Mouse (Mus musculus) NIH3T3 (cell line): Measurements from ENCODE around the gene Atxn7l1.

Source experiments
- DNase-seq: peaks from one replicate; pipeline ENCODE4 v3.0.0-alpha.2; 2012; ENCODE audit warnings: low read depth

Gene Atxn7l1

GRCm38 (mm10) chr12:33273668-33274067 is 126.2 kb downstream of the Atxn7l1 start:
- DNase-seq = no peak

- no peak for DNase-seq
These were observed 128.5 kb downstream of the Atxn7l1 start for GRCm38 (mm10) chr12:33276028-33276427.

GRCm38 (mm10) chr12:33277427-33277826 is 129.9 kb downstream of the Atxn7l1 start:
- DNase-seq = no peak

- DNase-seq = no peak
These were observed 131.7 kb downstream of the Atxn7l1 start for GRCm38 (mm10) chr12:33279159-33279558.

GRCm38 (mm10) chr12:33280805-33281204 is 133.3 kb downstream of the Atxn7l1 start:
- peak; percentile 78 for DNase-seq

- DNase-seq = no peak
These were observed 136.9 kb downstream of the Atxn7l1 start for GRCm38 (mm10) chr12:33284344-33284936.

GRCm38 (mm10) chr12:33285354-33285753 is 137.9 kb downstream of the Atxn7l1 start:
- DNase-seq = peak; percentile 72

GRCm38 (mm10) chr12:33285933-33286649 is 138.6 kb downstream of the Atxn7l1 start:
- DNase-seq = peak; percentile 87

GRCm38 (mm10) chr12:33287686-33288085 is 140.2 kb downstream of the Atxn7l1 start:
- DNase-seq = no peak

GRCm38 (mm10) chr12:33288746-33289145 is 141.3 kb downstream of the Atxn7l1 start:
- peak; percentile 19 for DNase-seq

GRCm38 (mm10) chr12:33302070-33302469 is 154.6 kb downstream of the Atxn7l1 start:
- peak; percentile 83 for DNase-seq

GRCm38 (mm10) chr12:33302523-33303383 is 155.3 kb downstream of the Atxn7l1 start:
- DNase-seq = peak; percentile 66

GRCm38 (mm10) chr12:33303384-33303770 is 155.9 kb downstream of the Atxn7l1 start:
- no peak for DNase-seq

- no peak for DNase-seq
These were observed 157.6 kb downstream of the Atxn7l1 start for GRCm38 (mm10) chr12:33305106-33305505.

- DNase-seq = no peak
These were observed 159.0 kb downstream of the Atxn7l1 start for GRCm38 (mm10) chr12:33306476-33306875.

GRCm38 (mm10) chr12:33308668-33309067 is 161.2 kb downstream of the Atxn7l1 start:
- no peak for DNase-seq

- DNase-seq = no peak
These were observed 166.6 kb downstream of the Atxn7l1 start for GRCm38 (mm10) chr12:33313828-33314671.

GRCm38 (mm10) chr12:33314924-33315643 is 167.6 kb downstream of the Atxn7l1 start:
- no peak for DNase-seq

- DNase-seq = no peak
These were observed 168.3 kb downstream of the Atxn7l1 start for GRCm38 (mm10) chr12:33315804-33316203.

GRCm38 (mm10) chr12:33317792-33318530 is 170.5 kb downstream of the Atxn7l1 start:
- no peak for DNase-seq
